Mouse (Mus musculus): Measurements from ENCODE around the gene Cypt2.
"Not testable (repeated sequence)": the region's sequence is repeated elsewhere in the genome, so short reads cannot be mapped to it uniquely, and the experiment has no call there.

Cypt2 gene

GRCm38 (mm10) chrX:105499472-105499871 lies at the start of gene Cypt2:
Gene Cypt2, plus strand, starts transcription at chrX:105499772.
- in situ Hi-C loops (cut with MboI, MseI) = not testable (repeated sequence)

GRCm38 (mm10) chrX:105546234-105546633 lies 46.7 kb downstream of the Cypt2 start:
- in situ Hi-C loops (cut with MboI, MseI) = no loop called here
